Mouse (Mus musculus) ES-Bruce4 (cell line): ENCODE data around the gene Tnfsfm13. TPM values are rescaled to one million over a fixed set of nuclear protein-coding genes. Genes with fewer than 3 reads are reported as not detected.

Experiments used
- H3K27ac ChIP-seq: 2 replicates; pipeline ENCODE4 v1.5.1; 2012; ENCODE audit warnings: low read length, inconsistent platforms; ENCODE audit not compliant: insufficient read depth
- H3K27me3 ChIP-seq: 2 replicates; pipeline ENCODE4 v1.6.1; 2012; ENCODE audit warnings: mild to moderate bottlenecking, low read length, inconsistent platforms; ENCODE audit not compliant: control insufficient read depth, poor library complexity, insufficient read depth, severe bottlenecking
- H3K36me3 ChIP-seq: 2 replicates; pipeline ENCODE4 v1.6.1; 2012; ENCODE audit warnings: inconsistent platforms, mild to moderate bottlenecking, low read length, moderate library complexity; ENCODE audit not compliant: control insufficient read depth, poor library complexity, insufficient read depth, severe bottlenecking
- H3K4me1 ChIP-seq: one replicate; pipeline ENCODE4 v1.8.1; 2011; ENCODE audit warnings: low read length; ENCODE audit not compliant: control insufficient read depth, insufficient read depth
- H3K4me3 ChIP-seq: 2 replicates; pipeline ENCODE4 v1.5.1; 2011; ENCODE audit warnings: low read depth, mild to moderate bottlenecking, low read length
- H3K9ac ChIP-seq: 2 replicates; pipeline ENCODE4 v1.6.1; 2012; ENCODE audit warnings: low read depth, mild to moderate bottlenecking, inconsistent platforms; ENCODE audit not compliant: poor library complexity, severe bottlenecking
- H3K9me3 ChIP-seq: replicated peaks from 2 replicates; pipeline ENCODE4 v1.6.1; 2012; ENCODE audit warnings: mild to moderate bottlenecking, low read length, inconsistent platforms; ENCODE audit not compliant: control insufficient read depth, poor library complexity, insufficient read depth, severe bottlenecking
- CTCF ChIP-seq: IDR thresholded peaks from one replicate; pipeline ENCODE4 v1.8.1; 2011; ENCODE audit warnings: low read depth, low read length
- EP300 ChIP-seq: IDR thresholded peaks from 2 replicates; pipeline ENCODE4 v1.6.1; 2011; ENCODE audit warnings: low read depth, low read length; ENCODE audit not compliant: insufficient read depth
- POLR2A ChIP-seq: IDR thresholded peaks from one replicate; pipeline ENCODE4 v1.8.1; 2011; ENCODE audit warnings: low read length; ENCODE audit not compliant: insufficient read depth
- polyA plus RNA-seq: library from polyadenylated mRNA; stranded (reverse); fragments of >200 nt; gene quantifications from 2 replicates; pipeline ENCODE4 v1.2.4, GENCODE M21; 2011; ENCODE audit warnings: low read depth; ENCODE audit not compliant: missing spikeins, insufficient read depth, insufficient read length

Gene Tnfsfm13
- polyA plus RNA-seq, 1 experiment, result 3.6 TPM

DNA sequence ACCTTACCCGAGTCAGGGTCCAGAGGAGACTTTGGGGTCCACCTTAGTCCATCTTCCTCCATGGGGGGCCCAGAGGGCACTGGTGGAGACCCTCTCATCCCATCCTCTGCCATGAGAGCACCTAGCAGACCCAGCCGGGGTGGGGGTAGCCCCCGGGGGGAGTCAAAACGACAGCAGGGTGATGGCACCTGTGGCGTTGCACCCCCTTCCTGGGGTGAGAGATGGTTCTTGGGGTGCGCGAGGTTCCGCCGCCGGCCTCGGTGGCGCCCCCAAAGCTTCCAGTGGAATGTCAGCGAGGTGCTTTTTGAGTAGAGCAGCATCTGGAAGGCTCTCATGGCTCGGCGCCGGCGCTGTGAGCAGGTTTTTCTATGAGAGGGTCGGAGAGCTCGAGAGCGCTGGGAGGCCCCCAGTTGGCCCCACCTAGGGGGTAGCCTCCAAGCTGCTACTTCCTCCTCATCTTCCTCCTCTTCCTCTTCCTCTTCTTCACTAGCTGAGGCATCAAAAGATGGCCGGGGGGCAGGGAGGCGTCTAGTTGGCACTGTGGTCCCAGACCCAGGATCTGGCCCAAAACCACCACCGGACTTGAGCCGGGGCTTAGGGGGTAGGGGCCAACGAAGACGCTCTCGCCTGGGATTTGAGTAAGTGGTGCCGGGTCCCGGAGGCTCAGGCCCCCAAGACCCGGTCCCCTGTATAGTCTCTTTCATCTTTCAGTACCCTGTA, 15.6 kb downstream of the Tnfsfm13 start:
- H3K36me3 ChIP-seq, result peaks cover 50% of the 10 kb centered on the region
- H3K4me1 ChIP-seq, result no peaks in the 10 kb centered on the region
- H3K27ac ChIP-seq, result no peak overlapping the region
- H3K27me3 ChIP-seq, result no peaks in the 10 kb centered on the region
- H3K9me3 ChIP-seq, result no peaks in the 10 kb centered on the region
- peak overlapping the region; percentile 71 for H3K4me3 ChIP-seq
- TF ChIP-seq CTCF, result no peak
- TF ChIP-seq EP300, result no peak
- TF ChIP-seq POLR2A, result no peak
- H3K9ac ChIP-seq, result peak overlapping the region; percentile 85

DNA sequence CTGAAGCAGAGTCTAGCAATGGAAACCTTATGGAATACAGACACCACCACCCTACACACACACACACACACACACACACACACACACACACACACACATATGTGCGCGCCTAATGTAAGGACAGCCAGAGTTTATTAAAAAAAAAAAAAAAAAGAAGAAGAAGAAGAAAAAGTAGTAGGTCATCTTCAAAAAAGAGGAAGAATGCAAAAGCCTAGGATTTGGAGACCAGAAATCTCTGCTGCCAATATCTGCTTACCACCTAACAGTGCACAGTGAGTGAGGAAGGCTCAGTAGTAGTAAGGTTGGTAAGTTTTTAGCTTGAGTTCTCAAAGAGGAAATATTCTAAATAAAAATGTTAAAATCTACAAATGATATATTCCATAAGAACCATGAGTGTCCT, 16.8 kb downstream of the Tnfsfm13 start:
- H3K27me3 ChIP-seq, result no peaks in the 10 kb centered on the region
- peaks cover 62% of the 10 kb centered on the region for H3K36me3 ChIP-seq
- peak overlapping the region; percentile 85; the same call in 1 of the 2 replicates for H3K9ac ChIP-seq
- H3K27ac ChIP-seq, result no peak overlapping the region
- H3K4me3 ChIP-seq, result no peak overlapping the region; the same call in 1 of the 2 replicates
- TF ChIP-seq POLR2A (no peak), EP300 (no peak), CTCF (no peak)
- no peaks in the 10 kb centered on the region for H3K4me1 ChIP-seq
- no peaks in the 10 kb centered on the region for H3K9me3 ChIP-seq

DNA sequence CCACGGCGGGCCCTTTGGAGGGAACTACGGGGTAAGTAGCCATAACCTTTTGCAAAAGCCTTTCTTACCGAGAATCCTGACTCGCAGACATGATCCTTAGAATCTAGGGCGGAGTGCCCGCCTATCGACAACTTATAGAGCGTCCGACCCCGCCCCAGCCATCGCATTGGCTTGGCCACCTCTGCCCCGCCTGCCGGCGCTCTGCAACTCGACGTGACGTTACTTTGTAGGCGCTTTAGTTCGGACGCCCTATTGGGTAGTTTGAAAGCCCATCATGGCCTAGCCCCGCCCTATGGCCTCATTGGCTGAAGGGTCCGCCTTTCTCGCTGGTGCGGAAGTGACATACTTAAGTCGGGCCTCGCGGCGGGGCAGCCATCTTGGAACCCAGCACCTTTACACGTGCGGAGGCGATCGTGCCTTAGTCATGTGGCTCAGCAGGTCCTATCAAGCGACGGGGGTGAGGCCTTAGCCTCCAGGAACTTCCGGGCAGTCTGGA, 23.6 kb downstream of the Tnfsfm13 start, which contains the start of gene Eif4a1:
TSS of gene Eif4a1 (minus strand) at position 213 of the 496 bp plus-strand sequence.
- Histone ChIP-seq H3K9me3 (no peaks in the 10 kb centered on the region), H3K27ac (peak within 1 kb of the TSS; percentile 59), H3K36me3 (peaks cover 83% of the 10 kb centered on the region), H3K4me3 (peak within 1 kb of the TSS; percentile 93), H3K4me1 (no peaks in the 10 kb centered on the region), H3K9ac (peak within 1 kb of the TSS; percentile 96), H3K27me3 (no peaks in the 10 kb centered on the region)
- TF ChIP-seq POLR2A (peak; percentile 98), CTCF (no peak), EP300 (peak; percentile 72; the same call in 1 of the 2 replicates)

DNA sequence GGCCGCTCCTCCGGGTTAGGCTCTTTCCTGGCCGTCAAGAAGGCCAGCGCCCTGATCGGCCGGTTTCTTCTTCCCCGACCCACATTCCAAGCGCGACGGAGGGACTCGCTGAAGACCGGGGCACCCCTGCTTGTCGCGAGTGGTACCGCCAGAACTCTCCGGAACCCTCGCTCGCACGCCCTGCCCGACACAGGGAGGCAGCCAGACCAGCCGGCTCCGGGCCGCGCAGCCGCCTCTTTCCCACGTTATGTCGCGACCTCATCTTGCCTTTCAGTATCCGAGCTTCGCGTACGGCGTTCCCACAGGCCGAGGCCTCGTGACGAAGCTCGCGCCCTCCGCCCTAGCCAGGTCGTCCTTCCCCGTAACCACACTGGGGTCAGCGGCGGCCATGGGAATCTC, 24.2 kb downstream of the Tnfsfm13 start:
- Histone ChIP-seq H3K4me1 (no peaks in the 10 kb centered on the region), H3K9ac (peak overlapping the region; percentile 96), H3K27ac (peak overlapping the region; percentile 59), H3K9me3 (no peaks in the 10 kb centered on the region), H3K36me3 (peaks cover 77% of the 10 kb centered on the region), H3K4me3 (peak overlapping the region; percentile 93), H3K27me3 (no peaks in the 10 kb centered on the region)
- TF ChIP-seq EP300 (no peak), CTCF (no peak), POLR2A (no peak)

DNA sequence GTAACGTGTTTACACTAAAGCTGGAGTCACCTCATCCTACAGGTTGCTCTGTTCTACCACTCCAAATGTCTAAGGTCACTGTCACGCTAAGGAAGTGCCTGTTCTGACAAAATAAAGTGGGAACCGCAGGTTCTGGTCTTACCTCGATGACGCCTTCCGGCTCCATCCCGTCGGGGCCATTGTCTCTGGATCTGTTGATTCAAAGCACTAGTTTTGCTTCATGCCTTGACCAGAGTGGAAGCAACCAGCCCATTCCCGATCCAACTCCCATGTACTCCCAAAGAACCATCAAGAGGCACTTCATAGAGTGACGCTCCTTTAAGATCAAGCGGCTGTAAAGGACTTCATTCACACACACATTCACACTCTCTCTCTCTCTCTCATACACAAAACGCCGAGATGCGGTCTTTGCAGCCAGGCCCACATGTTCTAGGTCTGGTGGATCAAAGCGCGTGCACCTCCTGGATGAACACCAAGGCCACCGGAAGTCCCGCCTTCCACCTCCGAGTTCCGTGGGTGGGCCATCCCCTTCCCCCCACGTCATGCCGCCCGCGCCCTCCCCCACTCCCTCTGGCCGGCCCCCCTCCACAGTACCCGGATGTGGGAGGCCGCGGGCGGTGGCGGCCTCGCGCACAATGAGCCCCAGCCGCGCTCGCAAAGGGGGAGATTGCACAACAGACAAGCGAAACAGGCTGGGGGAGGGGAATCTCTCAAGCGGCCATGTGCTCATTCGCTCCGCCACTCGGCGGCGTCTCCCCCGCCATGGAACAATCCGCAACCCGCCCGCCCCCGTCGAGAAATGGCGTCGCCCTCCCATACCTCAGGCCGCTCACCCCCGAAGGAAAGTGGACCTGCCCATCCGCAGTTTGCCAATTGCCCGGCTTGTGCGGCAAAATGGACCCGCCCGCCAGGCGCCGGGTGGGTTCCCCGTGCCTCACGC, 24.8 kb downstream of the Tnfsfm13 start:
- TF ChIP-seq EP300 (no peak), POLR2A (no peak), CTCF (no peak)

More for the DNA sequence above, 24.8 kb downstream of the Tnfsfm13 start:
- Histone ChIP-seq H3K9ac (peak overlapping the region; percentile 96), H3K27ac (peak overlapping the region; percentile 59), H3K36me3 (peaks cover 71% of the 10 kb centered on the region), H3K4me3 (peak overlapping the region; percentile 93), H3K4me1 (no peaks in the 10 kb centered on the region), H3K27me3 (no peaks in the 10 kb centered on the region), H3K9me3 (no peaks in the 10 kb centered on the region)
